Mouse (Mus musculus): ENCODE measurements around the gene Ncor2.

The Ncor2 gene

DNA sequence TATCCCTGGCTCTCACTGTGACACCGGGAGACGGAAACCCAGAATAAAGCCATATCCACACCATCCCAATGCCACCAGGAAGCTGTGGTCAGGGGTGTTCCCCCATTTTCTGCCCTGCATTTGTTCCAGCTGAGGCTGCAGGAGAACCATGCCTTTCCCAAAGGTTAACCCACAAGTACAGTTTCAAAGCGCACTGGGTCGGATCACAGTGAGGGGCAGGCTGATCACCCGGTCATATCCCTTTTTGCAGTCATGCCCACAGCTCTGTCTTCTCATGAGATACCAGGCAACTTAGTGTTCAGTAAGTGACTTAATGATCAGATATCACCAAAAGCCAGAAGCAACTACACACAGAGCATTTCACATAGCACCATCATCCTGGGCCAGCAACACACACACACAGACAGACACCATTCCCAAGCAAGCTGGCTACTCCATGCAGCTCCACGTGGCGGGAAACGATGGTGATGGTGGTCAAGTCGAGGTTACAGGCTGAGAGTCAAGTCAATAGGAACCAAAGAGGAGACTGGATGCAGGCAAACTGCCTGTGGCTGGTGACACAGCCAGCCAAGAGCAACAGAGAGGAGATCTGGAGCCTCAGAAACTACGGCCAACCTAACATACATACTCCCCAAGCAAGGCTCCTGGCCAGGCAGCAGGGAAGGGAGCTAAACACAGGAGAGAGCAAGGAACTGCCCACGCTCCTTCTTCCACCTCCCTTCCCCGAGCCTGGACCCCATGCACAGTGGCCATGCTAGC, 35.7 kb downstream of the Ncor2 start:
- no peak for DNase-seq

DNA sequence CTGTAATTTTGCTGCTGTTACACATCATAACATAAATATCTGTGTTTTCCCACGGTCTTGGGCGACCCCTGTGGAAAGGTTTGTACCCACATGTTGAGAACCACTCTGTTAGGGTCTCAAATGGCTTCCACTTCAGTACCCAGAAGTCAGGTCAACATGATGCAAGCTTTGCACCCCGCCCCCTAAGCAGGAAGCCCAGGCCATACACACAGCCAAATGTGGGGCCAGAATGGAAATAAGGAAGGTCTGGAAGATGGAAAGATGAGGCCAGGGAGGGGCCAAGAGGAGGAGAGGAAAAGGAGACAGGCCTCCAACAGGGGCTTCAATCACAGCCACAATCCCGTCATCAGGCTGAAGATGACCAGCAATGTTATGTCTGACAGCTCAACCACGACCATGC, 37.1 kb downstream of the Ncor2 start:
- DNase-seq = no peak

DNA sequence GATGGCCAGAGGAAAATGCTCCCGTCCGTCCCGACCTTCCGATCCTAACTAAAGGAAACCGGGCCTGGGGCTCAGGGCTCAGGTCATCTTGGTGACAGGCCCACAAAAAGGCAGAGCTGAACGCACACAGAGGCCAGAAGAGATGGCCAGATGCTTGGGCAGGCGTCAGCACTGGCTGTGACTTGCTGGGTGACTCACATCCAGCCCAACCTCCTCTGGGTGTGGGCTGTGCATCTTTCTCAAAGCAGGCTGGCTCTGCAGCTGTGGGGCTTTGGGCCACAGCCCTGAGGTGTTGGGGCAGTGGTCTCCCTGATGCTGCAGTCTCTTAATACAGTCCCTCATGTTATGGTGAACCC, 37.5 kb downstream of the Ncor2 start:
- DNase-seq = no peak

DNA sequence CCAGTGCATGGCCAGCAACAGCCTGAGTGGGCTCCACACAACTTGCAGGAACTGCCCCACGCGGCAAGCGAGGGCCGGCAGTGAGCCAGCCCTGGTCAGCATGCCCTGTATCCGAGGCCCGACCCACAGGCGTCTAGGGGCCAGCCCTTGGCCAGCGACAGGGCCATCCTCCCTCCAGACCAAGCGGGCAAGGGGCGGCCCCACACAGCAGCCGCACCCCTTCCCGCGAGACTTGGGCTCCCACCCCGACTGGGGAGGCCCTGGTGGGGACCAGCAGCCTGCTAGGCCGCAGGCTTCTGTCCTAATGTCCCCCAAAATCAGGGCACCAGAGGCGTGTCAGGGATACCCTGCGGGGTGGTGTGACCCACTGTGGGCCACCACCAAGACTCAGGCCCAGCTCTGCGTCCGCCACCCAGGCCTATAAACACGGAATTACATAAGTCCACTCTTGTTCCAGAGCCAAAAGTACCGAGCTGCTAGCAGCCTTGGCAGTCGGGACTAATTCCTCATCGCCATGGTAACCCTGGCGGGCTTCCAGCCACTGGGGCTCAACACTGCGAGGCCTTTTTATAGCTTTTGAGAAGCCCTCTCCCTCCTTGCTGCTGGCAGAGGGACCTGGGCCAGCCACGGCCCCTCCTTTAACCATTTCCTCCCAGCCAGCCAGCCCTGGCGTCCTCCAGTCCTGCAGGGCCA, 38.0 kb downstream of the Ncor2 start:
- DNase-seq = peak; percentile 99

DNA sequence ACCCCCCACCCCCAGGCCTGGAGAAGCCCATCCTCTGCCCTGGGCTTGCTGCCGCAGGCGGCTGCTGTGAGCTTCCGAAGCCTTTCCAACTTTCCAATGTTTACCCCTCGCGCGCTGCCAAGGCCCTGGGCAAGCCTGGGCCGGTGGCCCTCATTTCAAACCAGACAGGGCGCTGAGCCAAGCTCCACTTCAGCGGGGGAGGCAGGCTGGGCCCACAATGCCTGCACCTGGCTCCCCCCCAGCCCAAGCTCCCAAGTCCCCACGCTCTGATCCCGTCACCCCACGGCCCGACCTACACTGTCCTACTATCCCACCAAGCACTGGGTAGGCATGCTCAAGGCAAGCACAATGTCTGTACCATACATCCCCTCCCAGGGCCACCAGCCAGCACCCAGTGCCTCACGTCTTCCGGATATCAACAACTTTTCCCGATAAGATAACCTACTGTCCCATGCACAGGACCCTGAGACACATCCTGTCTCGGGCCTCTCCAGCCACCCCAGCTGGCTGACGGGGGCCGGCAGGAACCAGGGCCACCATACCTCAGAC, 38.8 kb downstream of the Ncor2 start:
- DNase-seq = peak; percentile 91

DNA sequence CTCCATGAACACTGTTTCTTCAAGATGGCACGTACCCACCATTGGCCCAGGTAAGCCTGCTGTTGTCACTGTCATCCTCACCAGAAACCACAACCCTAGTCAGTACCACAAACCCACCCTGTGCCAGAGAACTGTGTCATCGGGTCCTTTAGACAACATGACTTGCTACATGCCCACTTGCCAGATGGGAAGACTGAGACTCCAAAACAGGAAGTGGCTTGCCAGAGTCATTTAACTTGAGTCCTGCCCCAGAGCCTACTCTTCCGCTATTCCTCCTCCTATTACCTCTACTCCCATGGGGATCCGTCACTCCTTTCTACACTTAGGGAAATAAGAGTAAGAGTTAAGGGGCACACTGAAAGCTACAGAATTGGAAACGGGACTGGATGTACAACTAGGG, 39.4 kb downstream of the Ncor2 start:
- no peak for DNase-seq

DNA sequence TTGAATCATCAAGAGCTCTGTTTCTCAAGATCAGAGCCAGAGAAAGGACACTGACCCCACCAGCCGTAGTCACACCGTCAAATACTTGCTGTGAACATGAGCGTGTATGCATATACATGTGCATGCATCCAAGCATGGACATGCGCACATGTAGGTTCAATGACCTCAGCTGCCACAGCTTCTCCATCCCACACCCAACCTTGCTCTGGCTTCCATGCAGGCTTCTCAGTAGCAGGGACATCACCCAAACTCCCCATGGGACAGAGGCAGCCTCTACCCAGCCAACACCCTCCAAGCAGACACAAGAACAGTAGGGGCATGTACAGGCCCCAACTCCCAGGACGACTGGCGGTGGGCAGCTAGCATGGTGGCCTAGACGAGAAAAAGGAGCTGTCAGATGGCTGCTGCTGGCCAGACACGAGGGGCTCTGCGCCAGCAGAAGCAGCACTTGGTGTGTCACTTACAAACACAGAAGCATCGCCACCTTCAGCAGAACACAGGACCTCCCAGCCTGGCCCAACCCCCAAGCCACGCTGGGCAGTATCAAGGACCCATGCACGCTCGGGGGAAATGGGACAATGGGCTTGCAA, 40.1 kb downstream of the Ncor2 start:
- no peak for DNase-seq

DNA sequence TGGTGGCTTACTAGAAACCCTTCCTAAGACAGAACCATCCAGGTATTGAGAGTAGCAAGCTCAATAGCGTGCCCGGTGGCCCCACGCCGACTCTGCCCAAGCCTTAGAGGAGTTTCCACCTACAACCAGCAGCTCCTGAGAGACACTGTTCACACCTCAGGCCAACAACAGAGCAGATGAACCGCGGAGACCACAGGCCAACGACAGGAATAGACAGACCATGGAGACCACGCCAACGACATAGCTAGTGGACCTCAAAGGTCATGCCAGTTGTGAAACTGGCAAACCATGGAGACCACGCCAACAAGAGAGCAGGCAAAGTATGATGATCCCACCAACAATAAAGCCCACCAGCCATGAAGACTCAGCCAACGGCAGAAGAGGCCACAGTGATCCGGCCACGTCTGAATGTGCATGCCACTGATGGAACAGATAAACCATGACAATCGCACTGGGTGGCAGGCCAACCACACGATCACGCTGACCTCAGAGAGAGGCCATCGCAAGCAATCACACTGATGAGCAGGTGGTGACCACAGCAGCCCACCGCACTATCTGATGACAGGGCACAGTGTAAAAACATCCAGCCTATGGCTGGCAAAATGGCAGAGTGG, 41.2 kb downstream of the Ncor2 start:
- DNase-seq = no peak

DNA sequence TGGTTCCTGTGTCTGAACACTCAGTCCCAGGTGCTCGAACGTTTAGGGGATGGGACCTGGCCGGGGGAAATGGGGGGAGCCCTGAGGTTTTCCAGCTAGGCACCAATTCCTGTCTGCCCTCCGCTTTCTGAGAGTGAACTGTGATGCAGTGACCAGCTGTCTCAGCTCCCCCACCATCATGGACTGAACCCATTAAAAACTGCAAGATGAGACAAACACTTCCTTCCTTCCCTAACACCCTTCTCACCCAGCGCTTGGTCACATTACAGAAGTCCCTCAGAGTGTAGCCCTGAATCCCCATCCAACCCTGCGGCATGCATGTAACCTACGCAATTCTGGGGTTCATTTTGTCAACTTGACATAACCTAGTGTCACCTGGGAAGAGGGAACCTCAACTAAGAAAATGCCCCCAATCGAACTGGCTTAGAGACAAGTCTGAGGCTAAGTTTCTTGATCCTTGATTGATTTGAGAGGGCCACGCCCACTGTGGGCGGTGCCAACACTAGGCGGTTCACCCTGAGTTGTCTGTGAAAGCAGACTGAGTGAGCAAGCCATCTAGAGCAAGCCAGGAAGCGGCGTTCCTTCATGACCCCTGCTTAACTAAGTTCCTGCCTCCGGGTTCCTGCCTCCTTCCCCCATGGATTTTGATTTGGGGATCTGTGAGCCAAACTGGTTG, 41.9 kb downstream of the Ncor2 start:
- DNase-seq = no peak

DNA sequence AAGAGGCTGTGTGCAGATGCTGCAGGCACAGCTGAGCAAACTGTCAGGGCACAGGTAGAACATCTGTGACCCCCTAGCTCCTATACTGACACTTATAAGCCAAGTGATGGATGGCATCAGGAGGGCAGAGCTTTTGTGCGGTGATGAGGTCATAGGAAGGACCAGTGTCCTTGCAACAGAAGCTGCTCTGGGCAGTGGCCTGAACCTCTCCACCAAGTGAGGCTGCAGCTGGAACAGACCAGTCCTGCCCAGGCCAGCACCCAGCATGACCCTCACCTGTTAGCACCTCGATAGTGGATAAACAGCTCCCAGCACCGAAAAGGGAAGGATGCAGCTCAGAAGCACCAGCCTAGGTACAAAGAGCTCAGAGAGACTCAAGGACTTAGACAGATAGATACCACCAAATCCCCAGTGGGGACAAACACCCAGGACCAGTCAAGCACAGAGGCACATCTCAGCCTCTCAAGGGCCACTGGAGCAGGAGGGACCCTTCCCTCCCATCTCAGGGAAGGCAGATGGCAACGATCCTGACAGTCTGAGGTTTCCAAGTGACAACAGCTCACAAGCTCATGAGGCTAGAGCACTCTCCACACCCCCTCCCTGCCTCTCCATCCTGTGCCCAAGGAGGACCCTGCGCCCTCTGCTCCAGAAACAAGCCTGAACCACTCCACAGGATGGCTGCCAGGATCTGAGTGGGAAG, 42.6 kb downstream of the Ncor2 start:
- no peak for DNase-seq

DNA sequence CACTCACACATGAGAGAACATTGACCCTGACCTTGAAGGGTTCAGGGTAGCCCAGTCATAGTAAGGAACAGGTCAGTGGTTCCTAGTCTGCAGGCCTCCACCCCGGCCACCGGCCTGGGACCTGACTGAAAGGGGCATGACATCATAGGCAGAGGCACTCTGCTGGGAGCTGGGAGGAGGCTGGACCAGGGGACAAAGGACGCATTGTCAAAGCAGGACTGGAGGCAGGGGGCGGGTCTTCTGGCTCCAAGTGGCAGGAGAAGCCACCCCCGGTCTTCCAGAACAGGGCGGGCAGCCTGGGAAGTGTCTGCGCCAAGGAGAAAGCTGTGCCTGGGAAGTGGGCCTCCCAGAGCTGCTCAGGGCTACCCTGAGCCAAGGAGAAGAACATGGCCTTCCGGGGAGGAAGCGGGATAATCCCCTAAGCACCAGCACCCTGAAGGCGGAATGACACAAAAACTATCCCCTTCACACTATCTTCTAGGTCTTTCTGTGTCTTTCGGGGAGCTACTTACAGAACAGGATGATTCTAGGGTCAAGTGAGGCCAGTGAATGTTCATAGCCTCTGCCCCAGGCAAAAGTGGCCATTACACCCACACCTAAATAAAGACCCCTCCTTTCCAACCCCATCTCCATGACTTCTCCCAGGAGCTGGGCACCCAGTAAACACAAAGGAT, 44.1 kb downstream of the Ncor2 start:
- DNase-seq = no peak

DNA sequence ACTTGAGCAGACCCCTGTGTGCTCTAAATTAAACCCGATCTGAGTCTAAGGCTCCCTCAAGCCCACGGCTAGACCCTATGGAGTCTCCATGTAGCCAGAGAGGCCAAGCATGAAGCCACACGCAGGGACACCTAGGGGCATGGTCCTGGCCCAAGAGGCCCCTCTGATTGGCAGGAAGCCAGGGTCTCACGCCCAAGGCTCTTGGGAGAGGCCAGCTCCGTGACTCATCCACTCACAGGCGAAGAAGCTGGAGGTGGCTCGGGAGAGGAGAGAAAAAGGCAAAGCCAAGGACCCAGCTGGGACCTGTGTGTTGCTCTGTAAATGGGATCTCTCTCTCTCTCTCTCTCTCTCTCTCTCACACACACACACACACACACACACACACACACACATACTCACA, 44.6 kb downstream of the Ncor2 start:
- no peak for DNase-seq

DNA sequence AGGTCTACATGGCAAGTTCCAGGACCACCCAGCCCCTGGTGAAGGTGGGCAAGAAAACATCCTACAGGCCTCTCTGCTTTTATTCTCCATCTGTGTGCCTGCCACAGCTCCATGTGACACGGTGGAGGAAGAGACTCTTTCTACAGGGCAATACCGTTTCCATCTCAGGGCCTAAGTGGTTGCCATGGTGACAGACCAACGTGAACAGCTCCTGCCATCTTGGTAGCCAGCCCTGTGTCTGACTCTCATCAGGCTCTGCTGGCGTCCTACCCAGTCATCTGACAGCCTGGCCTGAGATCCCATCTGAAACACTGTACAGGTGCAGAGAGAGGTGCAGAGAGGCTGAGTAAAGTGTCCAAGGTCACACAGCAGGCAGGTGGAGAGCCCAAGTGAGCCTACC, 45.4 kb downstream of the Ncor2 start:
- DNase-seq = no peak

DNA sequence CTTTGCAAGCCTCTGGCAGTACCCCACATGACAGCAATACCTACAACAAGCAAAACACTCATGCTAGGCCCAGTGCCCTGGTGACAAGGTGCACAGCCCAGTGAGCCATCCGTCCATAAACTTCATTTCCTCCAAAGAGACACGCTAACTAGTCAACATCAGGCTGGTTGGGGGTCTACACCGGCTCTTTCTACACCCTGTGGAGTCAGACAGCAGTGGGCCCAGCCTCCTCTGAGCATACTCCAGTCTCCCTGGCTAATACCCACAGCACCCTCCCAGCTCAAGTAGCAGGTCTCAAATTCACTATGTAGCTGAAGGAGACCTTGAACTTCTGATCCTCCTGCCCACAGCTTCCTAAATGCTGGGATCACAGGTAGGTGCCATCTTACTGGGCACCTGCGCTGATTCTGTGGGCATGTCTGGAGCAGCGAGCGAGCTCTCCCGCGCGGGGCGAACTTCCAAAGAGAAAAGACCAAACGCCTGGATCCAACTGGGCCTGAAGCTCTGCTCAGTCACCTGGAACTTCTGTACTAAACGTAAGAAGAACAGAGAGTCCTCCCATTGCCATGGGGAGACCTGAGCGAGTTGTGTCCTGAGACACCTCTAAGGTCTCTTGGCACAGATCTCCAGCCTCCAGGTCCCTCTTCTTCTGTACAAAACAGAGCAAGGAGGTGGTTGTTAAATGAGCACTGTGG, 46.3 kb downstream of the Ncor2 start:
- DNase-seq = no peak

DNA sequence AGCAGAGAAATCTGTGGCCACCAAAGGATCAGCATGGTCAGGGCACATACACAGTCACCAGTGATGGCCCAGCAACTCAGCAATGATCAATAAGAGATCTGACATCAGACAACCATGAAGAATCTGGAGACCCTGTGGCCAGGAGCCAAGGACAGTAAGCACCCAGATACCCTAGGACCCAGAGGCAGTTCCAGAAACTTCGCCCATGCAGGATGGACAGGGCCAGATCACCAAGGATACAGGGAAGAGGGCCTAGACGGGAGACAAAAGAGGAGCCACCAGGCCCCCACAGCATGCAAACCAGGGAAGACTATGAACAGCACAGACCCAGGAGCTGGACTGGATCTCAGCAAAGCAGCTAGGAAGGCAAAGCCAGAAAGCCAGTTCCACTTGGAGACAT, 47.0 kb downstream of the Ncor2 start:
- DNase-seq = no peak

DNA sequence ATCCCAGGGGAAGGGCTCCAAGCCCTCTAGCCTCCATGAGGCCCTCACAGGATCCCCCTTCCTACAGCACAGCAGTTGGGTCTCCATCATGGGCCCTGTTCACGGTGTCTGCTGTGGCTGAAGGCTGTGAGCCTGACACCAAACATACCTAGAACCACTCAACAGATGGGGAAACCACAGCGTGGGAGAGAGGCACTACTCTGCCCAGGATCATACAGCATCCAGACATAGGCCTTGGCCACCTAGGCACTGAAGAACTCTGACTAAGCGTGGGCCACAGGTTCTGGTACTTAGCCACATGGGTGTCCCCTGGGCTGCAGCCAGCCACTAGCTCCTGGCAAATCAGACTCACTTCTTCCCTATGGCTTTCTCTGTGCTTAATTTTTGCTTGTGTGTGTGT, 48.6 kb downstream of the Ncor2 start:
- DNase-seq = no peak

DNA sequence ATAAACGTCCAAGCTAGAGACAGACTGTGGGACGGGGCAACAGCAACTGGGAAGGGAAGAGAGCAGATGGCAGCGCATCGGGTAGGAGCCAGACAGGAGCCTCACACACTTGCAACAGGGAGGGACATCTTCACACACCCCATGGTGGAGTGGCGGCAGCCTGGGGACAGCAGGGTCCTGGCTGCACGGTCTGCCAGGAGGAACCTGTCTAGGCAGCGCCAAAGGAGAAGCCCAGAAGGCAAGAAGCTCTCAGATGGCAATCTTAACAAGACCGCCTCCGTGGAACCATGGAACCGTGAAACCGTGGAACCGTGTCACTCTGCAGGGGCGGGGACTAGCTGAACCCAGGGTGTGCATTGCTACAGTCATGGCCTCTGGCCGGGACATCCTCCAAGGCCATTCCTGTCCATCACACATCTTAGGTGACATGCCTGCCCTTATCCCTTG, 50.1 kb downstream of the Ncor2 start:
- peak; percentile 79 for DNase-seq

DNA sequence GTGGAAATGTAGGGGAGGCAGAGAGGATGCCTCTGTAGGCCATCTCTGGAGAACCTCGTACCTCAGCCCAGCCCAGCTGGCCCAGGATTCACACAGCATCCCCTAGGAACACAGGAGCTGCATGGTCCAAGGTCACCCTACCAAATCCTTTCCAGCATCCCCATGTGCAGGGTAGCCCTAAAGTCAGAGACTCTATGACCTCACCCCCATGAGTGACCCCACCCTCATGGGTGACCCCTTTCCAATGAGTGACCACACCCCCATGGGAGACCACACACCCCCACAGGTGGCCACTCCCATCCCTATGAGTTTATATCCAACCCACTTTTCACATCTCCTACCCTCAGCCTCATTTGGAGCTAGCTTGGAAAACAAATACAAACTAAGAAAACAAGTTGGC, 51.1 kb downstream of the Ncor2 start:
- DNase-seq = no peak

DNA sequence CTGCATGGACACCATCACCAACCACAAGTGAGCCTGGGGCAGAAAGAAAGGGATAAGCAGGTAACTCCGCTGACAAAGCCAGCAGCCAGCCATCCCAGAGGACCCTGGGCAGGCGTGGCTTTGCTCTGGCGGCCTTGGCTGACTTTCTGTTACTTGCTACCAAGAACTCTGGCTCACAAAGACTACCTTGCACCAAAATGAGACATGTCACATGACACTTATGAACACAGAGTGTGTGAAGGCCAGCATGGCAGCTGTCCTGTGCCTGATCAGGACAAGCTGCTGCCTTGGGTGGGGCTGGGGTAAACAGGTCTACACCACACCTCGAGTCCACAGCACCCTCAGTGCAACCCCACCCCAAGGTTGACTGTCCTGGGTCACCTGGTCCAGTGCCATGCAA, 51.6 kb downstream of the Ncor2 start:
- no peak for DNase-seq

DNA sequence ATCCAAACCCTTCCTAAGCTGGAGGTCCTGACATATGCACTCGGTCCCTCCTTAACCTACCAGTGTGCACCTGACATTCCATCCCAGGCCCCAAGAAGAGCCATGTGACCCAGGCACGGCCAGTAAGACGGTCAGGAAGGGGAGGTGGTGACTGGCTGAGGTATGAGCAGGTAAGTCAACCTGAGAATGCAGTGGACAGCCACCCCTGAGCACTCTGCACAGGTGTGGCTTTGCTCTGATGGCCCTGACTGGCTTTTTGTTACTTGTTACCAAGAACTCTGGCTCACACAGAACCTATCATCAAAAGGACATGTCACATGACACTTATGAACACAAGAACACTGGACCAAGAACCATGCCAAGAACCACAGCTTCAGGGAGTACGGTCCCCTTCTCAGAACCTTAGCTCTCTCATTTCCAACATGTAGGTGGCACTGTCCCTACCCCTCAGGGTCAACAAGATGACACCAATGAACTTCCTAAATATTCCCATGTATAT, 53.0 kb downstream of the Ncor2 start:
- DNase-seq = no peak

DNA sequence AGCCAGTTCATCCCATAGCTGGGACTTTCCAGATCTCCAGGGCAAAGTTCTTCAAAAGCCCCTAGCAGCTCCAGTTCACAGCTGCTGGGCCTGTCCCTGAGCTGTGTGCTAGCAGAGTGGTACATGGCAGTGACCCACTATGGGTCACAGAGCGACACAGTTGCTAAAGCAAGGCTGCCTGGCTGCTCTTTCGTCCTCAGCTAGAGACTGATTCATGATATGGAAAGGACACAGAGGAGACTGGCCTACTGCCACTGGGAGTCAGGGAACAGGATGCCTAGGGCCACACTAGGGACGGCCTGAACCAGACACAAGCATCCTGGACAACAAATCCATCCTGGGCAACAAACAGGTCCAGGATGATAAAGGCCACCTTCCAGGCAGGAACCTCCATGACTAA, 53.8 kb downstream of the Ncor2 start:
- no peak for DNase-seq

All from cerebellum, adult 8-10 months (tissue).